Mouse (Mus musculus) mesoderm, embryonic 11.5 days (tissue): Measurements from ENCODE around the gene Boll.
A peak's percentile ranks its signal among the peaks of the same experiment; 100 is the strongest.

Source experiments
- DNase-seq: peaks from one replicate; pipeline ENCODE4 v3.0.0-alpha.2; 2012; ENCODE audit warnings: low read depth, low spot score

Boll gene

DNA sequence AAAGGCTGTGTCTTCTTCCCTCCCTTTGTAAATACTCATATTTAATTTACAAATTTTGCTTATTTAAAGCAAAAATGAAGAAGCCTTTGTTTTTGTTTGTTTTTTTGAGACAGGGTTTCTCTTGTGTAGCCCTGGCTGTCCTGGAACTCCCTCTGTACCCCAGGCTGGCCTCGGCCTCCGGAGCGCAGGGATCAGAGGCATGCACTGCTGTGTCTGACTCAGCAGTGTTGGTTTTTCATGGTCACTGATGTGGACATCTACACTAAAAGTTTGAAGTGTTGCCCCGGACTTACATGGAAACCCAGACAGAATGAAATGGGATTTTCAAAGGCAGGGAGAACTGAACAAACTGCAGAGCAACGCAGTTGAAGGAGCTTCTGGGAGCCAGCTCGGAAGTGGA lies 155.7 kb downstream of the Boll start:
- DNase-seq, result no peak

DNA sequence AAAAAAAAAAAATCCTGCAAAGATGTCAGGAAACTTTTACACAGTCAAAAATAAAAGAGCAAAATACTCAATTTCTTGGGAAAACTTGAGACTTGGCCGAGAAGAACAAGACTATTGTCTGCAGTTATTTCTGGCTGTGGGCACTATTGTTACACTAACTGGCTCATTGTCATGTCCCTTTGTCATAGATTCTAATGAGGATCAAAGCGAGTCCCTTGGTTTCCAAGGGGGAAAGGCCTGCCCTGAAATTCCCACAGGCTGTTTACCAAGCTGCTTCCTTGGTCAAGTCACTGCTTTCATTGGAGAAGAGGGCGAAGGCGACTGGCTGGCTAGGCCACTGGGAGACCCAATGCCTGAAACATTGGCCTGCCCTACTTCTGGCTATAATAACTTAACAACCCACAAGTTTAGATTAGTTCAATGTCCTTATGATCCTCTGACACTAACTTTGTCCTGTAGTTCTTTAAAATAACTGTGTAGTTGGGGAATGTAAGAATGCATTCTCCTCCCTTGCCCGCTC lies 157.4 kb downstream of the Boll start:
- DNase-seq, result peak; percentile 26

DNA sequence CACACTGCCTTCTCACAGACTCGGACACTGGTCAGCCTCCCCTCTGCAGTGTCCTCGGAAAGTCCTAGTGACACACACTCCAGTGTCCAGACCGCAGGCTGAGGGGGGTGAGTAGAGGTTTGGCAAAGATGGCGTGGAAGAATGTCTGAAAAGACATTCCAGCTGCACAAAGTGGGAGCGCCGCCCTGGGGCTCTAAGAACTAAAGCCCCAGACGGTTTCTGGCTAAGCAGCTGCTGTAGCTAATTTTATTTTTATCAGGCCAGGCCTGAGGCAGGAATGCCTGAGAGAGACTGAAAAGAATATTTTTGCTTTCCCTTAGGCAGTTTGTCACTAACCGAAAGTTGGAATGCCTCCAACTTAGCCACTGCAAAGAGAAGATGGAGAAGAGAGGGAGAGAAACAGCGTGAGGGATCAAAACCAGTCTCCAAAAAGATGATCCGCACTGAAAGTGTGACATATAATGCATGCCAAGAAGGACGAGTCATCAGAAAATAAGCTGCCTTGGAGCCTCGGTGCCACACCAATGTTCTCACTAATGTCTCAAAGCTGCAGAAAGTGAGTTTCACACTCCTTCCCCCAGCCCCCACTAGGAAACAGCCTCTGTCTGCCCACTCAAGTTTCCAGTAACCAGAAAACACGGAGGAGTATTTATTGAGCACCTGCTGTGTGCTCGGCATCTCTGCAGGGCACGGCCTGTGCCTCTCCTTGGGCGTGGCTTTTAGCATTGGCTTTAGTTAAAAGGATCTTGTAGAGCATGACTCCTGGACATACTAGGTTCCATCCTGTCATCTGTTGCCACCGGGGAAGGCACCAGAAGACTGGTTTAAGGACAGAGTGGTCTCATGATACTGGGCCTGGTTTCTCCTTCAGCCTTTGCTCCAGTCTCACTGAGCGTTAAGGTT lies 161.2 kb downstream of the Boll start:
- no peak for DNase-seq

DNA sequence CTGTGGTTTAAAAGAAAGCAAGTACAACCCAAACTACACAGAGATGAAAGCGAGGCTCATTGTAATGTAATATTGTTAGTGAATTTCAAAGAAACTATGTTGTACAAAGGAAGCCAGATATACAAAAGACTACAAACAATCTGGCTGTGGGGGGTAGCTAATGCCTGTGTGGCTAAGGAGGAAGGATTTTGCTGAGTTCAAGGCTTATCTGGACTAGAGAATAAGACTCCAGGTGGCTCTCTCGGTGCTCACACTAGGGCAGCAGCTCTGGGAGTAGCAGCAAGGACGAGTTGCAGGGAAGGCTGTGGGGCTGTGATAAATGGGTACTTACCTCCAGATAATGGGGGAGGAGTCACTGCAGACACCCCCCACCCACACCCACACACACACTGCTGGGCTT lies 164.6 kb downstream of the Boll start:
- no peak for DNase-seq
